Mouse (Mus musculus) kidney, adult 10 weeks (tissue): Measurements from ENCODE around the gene Olfr889. TPM values are rescaled to one million over a fixed set of nuclear protein-coding genes. Genes with fewer than 3 reads are reported as not detected.

ENCODE experiments used
- polyA plus RNA-seq: library from polyadenylated mRNA; stranded (reverse); fragments of 350-450 nt; fragmentation: Illumina TruSeq; extraction: RNeasy Lipid Tissue Mini Kit (QIAGEN cat#74804); gene quantifications from one replicate; pipeline ENCODE4 v1.2.3, GENCODE M21; 2014; ENCODE audit warnings: low read depth, low replicate concordance

Olfr889 gene
- not detected for polyA plus RNA-seq

GRCm38 (mm10) chr9:38114898-38115297 is at the start of gene Olfr889:
TSS of gene Olfr889 (plus strand) at chr9:38115198.

GRCm38 (mm10) chr9:38083772-38084171 is 31.2 kb upstream of the Olfr889 start, which contains the start of gene Olfr887:
TSS of gene Olfr887 (plus strand) at chr9:38084072.

GRCm38 (mm10) chr9:38107828-38108227 is 7.2 kb upstream of the Olfr889 start, which contains the start of gene Olfr888:
TSS of gene Olfr888 (plus strand) at chr9:38108128.

GRCm38 (mm10) chr9:38142217-38142616 is 27.2 kb downstream of the Olfr889 start, which contains the start of gene Olfr890:
TSS of gene Olfr890 (plus strand) at chr9:38142517.

Other genes starting within 250 kb of the Olfr889 start
- not detected for gene Olfr145, start 218.5 kb upstream of the Olfr889 start, polyA plus RNA-seq
- not detected for gene Olfr878, start 197.4 kb upstream of the Olfr889 start, polyA plus RNA-seq
- gene Olfr881, start 123.4 kb upstream of the Olfr889 start, polyA plus RNA-seq = not detected
- not detected for gene Olfr883, start 89.4 kb upstream of the Olfr889 start, polyA plus RNA-seq
- gene Olfr884, start 68.6 kb upstream of the Olfr889 start, polyA plus RNA-seq = not detected
- not detected for gene Olfr885, start 53.9 kb upstream of the Olfr889 start, polyA plus RNA-seq
- gene Olfr887, start 31.1 kb upstream of the Olfr889 start, polyA plus RNA-seq = not detected
- gene Olfr888, start 7.1 kb upstream of the Olfr889 start, polyA plus RNA-seq = not detected
- gene Olfr890, start 27.3 kb downstream of the Olfr889 start, polyA plus RNA-seq = not detected
- gene Olfr891, start 65.6 kb downstream of the Olfr889 start, polyA plus RNA-seq = not detected
- gene Olfr893, start 93.2 kb downstream of the Olfr889 start, polyA plus RNA-seq = not detected
- gene Olfr894, start 102.9 kb downstream of the Olfr889 start, polyA plus RNA-seq = not detected
- gene Olfr143, start 137.6 kb downstream of the Olfr889 start, polyA plus RNA-seq = not detected
- gene Olfr895, start 152.7 kb downstream of the Olfr889 start, polyA plus RNA-seq = not detected
- gene Olfr896-ps1, start 175.9 kb downstream of the Olfr889 start, polyA plus RNA-seq = not detected
- not detected for gene Olfr25, start 213.9 kb downstream of the Olfr889 start, polyA plus RNA-seq
- not detected for gene Olfr898, start 233.2 kb downstream of the Olfr889 start, polyA plus RNA-seq